Mouse (Mus musculus) cerebellum, adult 18-20 months (tissue): ENCODE results near the gene Phf19.

Experiments
- DNase-seq, 2 experiments: peaks; one replicate each; pipeline ENCODE4 v3.0.0; 2021

The Phf19 gene

DNA sequence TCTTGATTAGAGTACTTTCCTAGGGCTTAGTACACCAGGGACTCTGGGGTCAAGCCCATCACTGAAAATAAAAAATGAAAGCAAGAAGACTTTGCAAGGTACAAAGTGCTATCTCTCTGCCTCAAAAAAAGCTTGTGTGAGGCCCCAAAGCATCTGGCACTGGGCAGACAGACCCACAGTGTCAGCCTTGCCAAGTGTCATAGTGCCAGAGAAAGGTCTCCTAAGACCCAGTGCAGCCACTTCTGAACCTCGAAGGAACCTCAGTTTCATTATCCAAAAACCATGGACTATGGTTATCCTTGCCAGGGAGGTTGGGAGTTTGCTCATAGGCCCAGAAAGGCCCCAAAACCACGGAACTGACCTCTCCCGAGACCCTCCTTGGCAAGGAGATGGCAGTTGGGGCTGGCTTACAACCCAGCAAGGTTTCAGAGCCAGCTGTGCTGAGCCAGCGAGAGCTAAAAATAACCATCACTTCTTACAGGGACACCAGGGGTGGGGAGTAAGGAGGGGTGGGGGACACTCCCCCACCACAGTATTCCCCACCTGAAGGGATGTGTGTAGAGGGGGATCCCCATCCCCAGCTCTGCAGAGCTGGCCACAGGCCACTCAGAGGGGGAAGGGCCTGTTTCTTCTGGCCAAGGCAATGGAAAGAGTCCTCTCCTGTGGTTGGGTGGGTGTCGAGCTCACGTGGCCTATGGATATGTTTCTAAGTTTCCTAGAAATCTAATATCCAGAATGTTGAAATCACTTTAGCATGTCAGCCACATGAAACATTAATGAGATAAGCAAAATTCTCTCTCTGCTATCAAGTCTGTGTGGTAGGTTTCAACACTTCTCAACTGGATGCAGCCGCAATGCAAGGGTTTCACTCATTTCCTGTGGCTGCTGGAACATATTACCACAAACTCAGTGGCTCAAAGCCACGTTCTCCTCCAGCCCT, 24.7 kb upstream of the Phf19 start:
- DNase-seq = no peak

DNA sequence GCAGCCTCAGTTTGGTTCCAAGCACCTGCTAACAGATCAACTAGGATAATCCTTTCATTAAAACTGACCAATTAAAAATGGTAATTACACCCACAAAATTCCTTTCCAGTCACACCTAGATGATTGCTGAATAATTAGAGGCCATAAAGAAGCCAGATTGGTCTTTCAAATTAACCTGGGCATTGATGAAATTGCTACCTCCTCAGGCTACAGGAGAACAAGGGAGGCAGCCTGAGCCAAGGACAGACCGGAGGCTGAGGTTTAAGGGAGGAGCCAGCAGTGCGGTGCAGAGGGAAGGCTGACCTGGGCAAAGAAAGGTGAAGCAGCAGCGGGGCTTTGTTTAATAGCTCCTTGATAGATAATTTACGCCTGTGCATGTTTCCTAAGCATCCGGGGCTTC, 23.6 kb upstream of the Phf19 start:
- no peak for DNase-seq

- no peak for DNase-seq
These were observed 13.5 kb upstream of the Phf19 start for GRCm38 (mm10) chr2:34927320-34927719.

GRCm38 (mm10) chr2:34922729-34923128, 8.9 kb upstream of the Phf19 start:
- DNase-seq = no peak

DNA sequence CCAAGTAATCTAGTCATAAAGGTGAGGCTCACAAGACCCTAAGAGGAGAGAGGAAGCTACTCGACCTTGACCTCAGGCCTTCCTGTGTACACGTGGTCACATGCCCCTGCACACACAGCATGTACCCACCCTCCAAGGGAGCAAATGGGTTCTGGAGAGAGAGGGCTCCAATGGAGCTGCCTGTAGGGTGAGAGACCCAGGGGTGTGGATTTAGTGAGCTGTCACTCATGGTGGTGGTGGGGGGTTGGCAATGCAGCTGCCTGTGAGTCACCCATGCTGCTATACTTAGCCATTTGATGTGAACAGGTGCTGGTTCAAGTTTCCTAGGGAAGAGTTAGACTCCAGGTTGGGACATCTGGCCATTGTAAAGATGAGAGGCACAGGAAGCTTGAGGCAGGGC, 6.3 kb upstream of the Phf19 start:
- no peak for DNase-seq

DNA sequence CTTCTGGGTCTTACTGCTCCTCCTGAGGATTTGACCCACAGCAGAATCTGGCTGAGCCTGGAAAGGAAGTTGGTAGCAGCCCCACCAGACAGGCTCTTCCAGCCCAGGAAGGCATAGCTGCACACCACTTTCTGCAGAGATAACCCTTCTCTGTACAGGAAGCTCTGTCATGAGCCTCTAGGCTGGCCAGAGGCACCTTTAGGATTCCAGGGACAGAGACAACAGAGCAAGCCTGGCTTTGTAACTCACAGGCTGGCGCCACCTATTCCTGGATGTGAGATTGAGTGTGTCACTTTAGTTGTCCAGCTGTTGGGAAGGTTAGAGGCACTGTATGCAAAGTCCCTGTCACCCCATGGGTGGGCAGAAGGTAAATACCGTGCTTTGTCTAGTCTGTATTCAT, 1.3 kb upstream of the Phf19 start:
- no peak for DNase-seq

GRCm38 (mm10) chr2:34914823-34915082, 927 bp upstream of the Phf19 start:
- DNase-seq = no peak

DNA sequence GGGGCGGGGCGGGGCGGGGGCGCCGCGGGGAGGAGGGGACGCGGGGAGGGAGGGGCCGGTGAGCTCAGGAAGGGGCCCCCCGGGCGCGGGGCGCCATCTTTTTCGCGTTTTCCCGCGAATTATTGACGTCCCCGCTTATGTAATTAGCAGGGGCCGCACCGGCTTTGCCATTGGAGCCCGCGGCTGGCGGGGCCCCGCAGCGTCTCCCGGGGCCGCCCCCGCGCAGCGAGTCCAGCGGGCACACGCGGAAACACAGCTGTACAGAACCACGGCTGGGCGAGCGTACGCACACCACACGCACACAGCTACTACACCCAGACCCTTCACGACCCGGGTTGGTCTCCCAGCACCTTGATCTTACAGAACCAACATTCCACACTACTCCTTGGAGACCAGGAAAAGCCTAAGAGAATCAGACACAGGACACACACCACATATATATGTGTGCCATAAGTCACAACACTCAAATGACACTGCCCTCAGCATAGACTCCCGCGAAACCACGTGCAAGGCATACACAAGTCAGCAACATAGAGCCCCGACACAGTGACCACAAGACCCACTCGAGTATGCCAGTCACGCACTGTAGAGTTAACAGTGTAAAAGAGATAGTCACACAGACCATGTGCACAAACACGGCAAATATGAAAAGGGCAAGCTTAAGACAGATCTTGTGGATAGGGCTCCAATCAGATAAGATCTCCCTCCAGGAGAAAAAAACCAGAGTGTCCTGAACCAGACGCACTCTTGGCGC, 420 bp upstream of the Phf19 start:
- peak; percentile 11 to 21 for DNase-seq

GRCm38 (mm10) chr2:34912613-34913012, 1.2 kb downstream of the Phf19 start:
- DNase-seq = no peak

DNA sequence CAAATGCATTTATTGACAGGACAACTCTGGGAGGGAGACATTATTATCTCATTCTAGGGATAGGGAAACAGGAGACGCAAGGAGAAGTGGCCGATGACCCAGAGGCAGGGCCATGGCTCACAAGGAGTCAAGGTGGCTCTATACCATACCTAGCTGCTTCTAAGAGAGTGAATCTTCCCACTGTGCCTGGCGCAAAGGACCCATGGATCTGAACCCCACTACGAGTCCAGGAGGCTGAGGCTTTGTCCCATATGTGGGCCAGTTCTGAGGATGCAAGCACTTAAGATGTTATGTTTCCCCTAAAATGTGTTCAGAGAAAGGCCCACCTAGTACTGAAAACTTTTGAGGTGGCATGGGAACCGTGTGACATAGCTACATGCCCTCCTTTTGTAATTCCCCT, 2.0 kb downstream of the Phf19 start:
- no peak for DNase-seq

DNA sequence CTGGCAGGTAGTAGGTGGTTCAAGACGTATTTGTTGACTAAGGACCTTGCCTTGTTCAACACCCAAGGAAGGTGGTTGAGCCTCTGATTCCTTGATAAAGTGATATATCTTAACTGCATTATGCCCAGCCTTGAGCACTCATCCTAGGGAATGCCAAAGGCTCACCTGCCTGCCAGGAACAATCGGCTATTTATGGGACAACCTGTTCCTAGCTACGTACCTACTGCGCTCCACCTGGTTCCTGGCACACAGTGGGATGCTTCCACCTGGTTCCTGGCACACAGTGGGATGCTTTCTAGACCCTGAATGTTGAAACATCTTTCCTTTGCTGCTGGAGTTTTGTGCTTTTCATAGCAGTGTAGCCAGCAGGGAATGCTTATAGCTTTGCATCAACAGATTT, 4.1 kb downstream of the Phf19 start:
- no peak for DNase-seq

DNA sequence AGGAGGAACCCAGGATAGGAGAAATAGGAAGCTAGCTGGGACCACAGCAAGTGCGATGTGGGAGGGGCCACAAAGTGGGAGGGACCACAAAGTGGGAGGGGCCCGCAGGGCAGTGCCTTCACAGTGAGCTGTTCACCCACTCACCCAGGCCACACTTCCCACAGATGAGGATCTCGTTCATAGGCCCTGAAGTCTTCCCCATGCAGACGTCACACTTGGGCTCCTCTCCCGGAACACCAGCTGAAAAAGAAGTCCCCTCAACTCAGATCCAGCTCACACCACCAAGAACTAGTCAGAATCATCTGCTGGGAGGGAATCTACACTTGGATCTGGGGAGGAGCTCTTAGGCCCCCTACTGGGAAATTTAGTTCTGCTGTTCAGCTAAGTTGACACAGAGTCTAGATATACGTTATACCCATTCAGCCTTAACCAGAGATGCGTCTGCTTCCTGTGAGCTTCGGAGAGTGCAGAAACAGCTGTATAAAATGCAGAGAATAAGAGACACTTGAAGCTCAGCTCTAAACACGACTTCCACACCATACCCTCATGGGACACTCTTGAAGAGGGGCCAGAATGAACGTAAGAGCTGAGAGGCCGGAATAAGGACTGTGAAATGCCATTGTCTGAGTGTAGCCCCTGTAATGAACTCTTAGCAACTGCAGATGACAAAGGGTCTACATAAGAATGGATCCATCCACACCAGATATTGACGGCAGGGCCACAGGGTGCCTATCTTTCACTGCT, 6.8 kb downstream of the Phf19 start:
- DNase-seq = peak; percentile 17 to 18

DNA sequence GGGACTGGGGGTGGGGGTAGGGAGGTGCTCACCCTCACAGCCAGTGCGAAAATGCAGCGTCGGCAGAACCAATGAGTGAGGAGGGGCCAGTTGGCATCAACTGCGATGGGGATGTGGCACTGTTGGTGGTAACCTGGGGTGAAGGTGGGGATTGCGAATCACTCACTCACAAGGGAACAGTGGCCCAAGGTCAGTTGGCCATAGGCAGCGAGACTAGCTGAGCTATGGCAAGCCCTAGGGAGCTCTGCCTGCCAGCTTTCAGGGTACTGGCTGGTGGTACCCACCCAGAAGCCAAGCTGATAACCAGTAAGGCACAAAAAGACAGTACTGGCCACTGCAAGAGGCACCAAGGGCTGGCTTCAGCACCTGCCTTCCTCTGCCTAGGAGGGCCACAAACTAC, 7.4 kb downstream of the Phf19 start:
- DNase-seq = peak in 1 of 2 experiments; percentile 11

DNA sequence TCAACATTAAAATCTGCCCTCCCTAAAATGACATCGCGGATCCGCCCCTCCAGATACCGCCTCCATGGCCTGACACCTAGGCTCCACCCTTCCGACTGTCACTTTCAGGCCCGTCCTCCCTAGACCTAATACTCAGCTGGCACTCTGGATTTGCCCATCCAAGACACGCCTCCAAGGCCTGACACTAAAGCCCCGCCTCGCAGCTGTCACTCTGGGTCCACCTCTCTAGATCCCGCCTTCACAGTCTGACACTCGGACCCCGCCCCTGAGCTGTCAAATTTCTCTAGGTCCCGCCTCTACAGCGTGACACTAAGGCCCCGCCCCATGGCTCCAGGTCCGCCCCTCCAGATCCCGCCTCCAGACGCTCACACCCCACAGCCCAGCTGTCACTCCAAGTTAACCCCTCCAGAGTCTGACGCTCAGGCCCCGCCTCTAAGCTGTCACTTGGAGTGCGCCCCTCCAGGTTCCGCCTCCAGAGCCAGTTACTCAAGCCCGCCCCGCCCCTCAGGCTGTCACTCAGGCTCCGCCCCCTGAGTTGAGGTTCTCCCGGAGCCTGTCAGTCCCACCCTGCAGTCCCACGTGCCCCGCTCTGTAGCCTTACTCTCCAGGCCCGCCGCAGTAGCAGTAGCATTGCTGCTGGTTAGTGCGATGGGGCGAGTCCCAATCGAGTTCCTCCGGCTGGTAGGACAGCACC, 8.8 kb downstream of the Phf19 start:
- DNase-seq = peak; percentile 93 to 98

- DNase-seq = peak; percentile 7 to 13
These were observed 10.0 kb downstream of the Phf19 start for GRCm38 (mm10) chr2:34903652-34904405.

DNA sequence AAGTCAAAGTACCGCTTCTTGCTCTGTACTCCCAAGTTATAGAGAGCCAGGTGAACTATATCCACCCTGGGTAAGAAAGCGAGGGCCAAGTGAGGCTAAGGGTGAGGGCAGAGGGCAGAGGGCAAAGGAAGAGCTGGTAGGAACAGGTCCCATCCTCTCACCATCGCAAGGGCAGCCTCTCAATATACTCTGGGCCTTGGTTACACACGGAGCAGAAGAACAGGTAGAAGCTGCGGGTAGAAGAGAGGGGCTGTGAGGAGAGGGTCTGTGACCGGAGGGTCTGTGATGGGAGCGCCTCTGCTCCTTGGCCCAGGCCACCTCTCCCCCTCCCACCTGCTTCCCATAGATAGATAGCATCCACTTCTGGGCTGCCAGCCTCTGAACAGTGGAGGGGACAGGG, 10.6 kb downstream of the Phf19 start:
- DNase-seq = no peak

DNA sequence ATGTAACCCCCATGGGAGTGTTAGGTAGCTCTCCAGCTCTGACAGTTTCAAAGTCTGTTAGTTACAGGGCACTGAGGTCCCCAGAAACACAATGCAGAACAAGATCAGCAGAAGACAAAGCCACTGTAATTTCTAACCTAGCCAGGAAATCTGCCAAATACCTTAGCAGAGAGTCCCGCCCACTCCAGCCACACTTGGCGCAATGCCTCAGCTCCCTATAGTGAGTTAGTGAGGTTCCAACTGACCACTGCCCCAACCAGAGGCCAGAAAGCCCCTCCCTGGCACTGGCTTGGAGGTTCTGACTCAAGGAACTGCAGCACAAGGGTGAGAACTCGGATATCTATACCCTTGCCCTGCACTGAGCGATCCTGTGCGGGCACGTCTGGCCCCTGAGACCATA, 11.1 kb downstream of the Phf19 start:
- DNase-seq = no peak

DNA sequence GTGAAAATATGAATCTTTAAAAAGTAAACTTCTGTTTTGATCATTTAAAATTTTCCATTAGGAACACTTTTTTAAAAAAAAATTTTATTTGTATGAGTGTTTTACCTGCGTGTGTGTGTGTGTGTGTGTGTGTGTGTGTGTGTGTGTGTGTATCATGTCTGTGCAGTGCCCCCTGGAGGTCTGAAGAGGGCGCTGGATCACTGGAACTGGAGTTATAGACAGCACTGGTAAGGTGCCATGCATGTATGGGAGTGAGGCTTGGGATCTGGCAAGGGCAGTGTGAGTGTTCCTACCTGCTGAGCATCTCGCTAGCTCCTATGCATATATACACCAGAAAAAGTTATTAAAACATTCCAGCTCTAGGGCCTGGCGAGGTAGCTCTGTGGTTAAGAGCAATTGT, 12.1 kb downstream of the Phf19 start:
- DNase-seq = no peak

- peak in 1 of 2 experiments; percentile 10 for DNase-seq
These were observed 13.4 kb downstream of the Phf19 start for GRCm38 (mm10) chr2:34900412-34900811.

DNA sequence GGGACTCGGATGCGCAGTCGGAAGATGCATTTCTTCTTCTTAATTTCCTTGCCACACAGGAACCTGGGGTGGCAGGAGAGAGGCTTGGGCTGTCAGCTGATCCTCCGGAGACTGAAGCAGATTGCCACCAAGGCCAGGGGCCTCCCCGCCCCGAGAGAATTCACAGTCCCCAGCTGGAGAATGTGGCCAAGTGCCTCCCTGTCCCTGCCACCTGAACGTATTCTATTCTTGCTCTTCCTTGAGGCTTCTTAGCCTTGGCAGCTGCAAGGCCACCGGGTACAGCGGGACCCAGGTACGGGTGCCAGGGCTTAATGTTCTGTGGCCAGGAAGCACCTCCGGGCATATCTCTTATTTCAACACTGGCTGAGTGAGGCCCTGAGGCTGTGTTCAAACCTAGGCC, 14.1 kb downstream of the Phf19 start:
- DNase-seq = peak; percentile 17 to 21

DNA sequence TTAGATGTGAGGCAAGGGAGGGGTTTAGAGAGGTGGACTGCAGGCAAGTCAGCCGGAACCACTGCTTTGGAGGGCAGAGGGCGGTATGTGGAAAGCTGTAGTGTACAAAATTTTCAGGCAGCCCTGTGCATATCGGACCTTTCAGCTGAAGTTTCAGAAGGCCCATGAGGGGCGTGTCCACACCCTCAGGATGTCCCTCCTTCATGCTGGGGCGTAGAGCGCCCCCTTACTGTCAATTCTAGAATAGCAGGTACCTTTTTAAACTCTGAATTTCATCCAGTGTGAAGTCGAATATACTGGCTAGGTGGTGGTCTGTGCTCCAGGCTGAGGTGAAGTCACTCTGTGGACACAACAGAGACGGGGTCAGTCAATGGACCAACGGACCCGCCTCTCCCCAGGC, 16.0 kb downstream of the Phf19 start:
- DNase-seq = peak in 1 of 2 experiments; percentile 29

DNA sequence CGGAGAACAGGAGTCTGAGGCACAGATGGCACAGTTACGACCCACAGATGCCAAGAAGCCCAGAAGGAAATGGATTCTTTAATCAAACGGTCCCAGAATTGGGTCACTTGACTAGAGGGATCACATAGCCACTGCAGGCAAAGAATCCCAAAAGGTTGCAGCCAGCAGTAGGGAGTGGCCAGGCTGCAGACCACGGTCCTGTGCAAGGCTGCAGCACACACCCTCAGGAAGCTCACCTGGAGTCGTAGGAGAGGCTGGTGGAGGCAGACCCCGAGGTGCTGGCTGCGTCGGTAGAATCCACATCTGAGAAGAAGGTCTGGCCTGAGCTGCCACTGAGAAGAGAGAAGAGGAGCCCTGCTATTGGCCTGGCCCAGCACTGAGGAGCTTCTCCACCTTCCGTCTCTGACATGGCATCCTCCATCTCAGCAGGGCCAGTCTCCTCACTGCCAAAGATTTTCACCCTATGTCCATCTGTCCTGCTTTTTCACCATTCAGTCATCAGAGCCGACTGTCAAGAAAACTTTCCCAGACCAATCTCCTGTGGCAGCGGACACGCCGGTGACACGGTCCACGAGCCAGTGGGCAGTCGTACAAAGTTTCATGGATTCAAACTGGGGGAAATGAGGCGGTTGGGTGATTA, 16.9 kb downstream of the Phf19 start:
- DNase-seq = peak; percentile 47 to 57
